Mouse (Mus musculus): ENCODE data around the gene Nkpd1.
"Not testable (repeated sequence)": the region's sequence is repeated elsewhere in the genome, so short reads cannot be mapped to it uniquely, and the experiment has no call there.

The Nkpd1 gene

DNA sequence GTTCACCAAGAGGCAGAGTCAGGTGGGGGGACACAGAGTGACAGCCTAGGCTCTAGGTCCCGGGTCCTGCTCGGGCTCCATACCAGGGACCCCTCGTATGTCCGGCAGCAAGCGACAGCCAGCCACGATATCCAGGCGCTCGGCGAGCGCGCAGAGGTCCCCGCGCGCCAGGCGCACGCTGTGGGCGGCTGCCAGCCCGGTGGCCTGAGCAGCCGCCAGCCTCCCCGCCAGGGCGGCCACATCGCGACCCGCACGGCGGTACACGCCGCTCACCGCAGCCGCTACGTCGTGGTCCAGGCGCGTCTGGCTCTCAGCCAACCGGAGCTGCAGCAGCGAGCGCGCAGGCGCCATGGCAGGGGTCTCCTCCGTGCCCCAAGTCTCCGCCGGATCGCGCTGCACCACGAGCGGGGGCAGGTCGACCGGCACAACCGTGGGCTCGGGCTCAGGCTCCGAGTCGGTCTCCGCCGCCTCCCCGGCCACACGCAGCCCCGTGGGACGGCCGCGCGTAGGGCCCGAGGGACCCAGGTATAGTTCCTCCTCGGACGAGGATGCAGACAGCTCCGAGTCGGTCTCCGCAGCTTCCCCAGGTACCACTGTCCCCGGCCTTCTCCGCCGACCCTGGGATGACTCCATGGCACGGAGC, 10.5 kb upstream of the Nkpd1 start:
- no peak for DNase-seq

DNA sequence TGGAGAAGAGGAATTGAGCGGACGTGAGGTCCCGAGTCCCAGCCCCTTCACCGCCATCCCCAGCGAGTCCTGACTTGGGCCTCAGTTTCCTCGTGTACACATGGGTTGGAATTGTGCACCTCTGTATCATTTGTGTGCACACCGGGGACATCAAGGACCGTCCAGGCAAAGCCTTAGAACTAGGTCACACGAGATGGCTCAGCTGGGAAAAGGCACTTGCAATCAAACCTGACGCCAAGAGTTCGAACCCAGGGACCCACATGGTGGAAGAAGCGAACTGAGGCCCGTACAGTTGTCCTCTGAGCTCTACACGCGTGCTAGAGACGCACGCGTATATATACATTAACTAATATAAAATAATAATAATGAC, 10.0 kb upstream of the Nkpd1 start:
- DNase-seq = no peak

DNA sequence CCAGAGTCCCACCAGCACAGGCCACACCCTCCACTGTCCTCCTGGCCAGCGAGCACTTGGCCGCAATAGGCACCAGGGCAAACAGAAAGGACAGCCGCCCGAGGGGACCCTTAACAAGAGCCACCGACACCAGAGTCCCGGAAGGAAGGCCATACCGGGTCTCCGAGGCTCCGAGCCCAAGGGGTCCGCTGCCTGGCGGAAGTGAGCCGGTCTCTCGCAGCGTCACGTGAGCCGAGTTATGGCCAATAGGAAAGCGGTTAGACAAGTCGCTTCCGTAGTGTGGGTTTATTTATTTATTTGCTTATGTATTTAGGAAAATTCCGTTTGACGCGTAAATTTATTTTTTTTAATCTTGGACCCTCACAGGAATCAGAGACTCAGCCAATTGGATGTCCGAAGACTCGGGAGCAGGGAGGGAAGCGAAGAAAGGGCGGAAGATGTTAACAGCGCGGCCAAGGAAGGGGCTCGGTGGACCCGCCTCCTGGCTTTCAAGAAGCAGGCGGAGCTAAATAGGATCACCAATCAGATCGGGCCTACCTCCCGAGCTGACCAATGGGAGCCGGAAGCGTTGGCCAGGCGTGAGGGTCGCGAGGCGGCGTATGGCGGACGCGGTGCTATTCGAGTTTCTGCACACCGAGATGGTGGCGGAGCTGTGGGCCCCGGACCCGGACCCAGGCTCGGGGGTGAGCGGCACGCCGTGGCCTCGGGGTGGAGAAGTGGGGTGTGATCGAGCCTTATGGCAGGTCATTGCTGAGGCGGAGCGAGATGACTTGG, 9.3 kb upstream of the Nkpd1 start, which contains the start of the genes Bloc1s3 and Trappc6a:
Gene Bloc1s3 (minus strand): TSS at position 218 of the 774 bp plus-strand sequence.
Gene Trappc6a (plus strand): TSS at position 246 of the 774 bp plus-strand sequence.
- peak; percentile 95 for DNase-seq

DNA sequence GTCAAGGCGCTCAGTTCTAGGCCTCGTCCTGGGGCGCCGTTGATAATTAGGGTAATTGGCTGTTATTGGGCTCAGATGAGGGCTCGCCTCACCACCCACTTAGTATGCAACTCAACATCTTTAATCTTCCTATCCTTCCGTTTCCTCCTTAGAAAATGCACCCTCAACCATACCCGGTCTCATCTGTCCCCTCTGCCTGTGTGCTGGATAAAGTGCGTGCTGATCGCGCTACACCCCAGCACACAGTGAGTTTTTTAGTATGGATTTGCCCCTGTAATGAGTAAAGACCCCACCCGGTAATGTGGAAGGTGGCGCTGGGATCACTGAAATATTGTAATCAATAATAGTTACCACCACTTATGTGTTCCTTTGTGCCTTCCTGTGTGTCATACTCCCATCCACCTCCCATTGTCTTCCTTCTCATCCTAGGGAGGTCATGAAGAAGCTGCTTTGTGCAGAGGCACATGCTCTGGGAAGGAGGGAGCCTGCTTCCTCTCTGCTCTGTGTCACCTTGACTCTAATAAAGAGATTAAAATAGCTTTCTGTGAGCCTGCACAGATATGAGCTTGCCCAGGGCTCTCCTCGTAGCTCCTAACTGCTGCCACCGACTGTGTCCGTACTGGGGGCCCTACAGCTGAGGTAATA, 8.6 kb upstream of the Nkpd1 start:
- no peak for DNase-seq

DNA sequence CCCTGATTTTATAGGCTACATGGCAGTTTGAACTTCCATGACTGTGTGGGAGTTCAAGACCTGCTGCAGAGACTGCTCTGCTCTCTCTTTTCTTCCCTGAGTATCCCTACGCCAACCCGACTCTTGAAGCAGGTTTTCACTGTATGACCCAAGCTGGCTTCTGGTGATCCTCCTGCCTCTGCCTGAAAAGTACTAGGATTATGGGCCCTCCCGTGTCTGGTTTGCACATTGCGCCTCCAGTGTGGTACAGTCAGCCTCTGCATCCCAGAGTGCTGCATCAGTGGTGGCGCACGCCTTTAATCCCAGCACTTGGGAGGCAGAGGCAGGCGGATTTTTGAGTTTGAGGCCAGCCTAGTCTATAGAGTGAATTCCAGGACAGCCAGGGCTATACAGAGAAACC, 7.9 kb upstream of the Nkpd1 start:
- DNase-seq = no peak

DNA sequence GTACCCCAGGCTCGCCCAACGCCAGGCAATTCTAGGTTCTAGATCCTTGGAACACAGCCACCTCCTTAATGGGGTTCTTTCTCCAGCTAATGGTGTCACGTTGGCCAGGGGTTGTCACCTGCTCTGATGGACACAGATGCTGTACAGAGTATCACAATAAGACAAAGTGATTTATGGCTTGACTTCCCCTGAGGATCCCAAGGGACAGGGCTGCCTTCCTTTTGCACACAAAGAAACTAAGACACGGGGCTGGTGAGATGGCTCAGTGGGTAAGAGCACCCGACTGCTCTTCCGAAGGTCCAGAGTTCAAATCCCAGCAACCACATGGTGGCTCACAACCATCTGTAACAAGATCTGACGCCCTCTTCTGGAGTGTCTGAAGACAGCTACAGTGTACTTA, 5.7 kb upstream of the Nkpd1 start:
- not testable (repeated sequence) for DNase-seq

DNA sequence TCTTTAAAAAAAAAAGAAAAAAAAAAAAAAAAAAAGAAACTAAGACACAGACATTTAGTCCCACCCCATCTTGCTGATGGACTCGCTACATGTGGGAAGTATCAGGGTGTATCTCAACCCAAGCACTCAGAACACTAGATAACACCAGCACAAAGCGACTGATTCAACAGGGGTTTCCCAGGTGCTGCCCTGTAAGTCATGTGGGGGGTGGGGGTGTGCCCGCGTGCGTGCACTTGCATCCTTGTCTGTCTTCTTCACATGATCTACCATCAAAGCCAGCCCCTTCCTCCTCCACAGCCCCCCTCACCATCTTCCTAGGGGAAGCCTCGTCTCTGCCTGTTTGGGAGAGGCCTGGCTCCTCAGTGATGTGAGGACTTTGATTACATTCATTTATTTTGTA, 5.3 kb upstream of the Nkpd1 start:
- no peak for DNase-seq

DNA sequence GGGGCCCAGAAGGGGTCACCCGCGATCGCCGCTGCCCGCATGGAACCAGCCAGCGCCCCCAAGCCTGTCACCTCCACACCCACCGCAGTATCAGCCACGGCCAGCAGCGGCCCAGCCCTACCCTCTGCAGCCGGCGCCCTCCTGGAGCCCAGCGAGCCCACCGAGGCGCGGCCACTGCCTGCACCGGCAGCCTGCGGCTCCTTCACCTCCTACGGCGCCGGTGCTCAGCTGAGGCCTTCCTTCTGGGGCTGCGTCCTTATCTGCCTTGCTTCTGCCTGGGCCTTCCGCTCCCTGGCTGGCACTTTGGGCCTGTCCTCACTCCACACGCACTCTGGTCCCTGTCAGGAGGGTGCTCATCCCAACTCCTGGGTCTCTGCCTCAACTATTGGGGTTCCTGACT, 2.4 kb downstream of the Nkpd1 start:
- no peak for DNase-seq

DNA sequence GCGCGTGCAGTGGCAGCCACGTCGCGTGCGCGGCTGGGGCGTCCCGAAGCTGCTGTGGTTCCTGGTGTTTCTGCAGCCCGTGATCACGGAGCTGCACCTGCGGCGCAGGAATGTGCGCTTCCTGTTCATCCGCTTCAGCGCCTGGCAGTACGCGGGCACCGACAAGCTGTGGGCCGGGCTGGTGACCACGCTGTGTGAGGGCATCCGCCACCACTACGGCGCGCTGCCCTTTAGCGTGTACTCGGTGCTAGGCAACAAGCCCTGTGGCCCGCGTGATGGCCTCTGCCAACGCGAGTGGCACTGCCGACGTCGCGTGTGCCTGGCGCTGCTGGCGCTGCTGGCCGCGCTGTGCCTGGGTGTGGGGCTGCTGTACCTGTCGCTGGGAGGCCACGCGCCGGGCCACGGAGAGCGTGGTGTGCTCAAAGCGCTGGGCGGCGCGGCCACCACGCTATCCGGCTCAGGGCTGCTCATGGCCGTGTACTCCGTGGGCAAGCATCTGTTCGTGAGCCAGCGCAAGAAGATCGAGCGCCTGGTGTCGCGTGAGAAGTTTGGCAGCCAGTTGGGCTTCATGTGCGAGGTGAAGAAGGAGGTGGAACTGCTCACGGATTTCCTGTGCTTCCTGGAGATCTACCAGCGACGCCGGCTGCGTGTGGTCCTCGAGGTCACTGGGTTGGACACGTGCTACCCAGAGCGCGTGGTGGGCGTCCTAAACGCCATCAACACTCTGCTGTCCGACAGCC, 5.5 kb downstream of the Nkpd1 start:
- no peak for DNase-seq

DNA sequence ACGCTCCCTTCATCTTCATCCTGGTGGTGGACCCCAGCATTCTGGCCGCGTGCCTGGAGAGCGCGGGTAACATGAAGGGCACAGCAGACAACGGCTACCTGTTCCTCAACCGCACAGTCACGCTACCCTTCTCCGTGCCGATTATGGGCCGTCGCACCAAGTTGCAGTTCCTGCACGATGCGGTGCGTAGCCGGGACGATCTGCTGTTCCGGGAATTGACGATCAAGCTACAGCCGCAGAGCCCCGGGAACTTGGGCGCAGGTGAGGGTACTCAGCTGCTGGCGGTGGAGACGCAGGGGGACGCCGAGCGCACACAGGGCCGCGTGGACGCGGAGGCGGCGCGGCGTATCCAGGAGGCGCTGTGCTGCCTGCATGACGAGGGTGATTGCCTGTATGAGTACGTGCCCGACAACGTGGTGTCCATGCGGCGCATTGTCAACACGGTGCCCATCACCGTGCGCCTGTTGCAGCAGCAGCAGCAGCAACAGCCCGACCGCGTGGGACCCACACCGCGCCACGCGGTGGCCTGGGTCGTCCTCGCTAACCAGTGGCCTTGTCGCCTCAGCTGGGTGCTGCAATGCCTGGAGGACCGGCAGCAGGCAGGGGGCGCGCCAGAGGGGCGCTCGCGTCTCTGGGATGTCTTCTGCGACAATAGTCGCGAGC, 6.2 kb downstream of the Nkpd1 start:
- DNase-seq = peak; percentile 61

GRCm38 (mm10) chr7:19524420-19525104, 6.9 kb downstream of the Nkpd1 start:
- no peak for DNase-seq

DNA sequence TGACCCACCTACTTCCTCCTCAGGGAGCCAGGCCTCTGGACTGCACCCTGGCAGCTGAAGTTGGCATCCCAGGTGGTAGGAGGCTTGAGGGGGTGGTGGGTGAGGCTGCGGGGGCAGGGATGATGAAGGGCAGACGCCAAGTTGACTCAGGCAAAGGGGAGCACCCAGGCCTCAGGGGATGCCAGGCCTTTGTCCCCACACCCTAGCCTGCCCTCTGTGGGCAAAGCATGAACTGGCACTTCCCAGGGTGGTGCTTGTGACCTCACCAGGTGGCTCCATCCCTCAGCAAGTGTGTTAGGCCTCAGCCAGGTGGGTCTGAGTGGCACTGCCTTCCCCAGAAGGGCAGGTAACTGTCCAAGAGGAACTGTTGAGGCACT, 7.5 kb downstream of the Nkpd1 start:
- DNase-seq = no peak

- no peak for DNase-seq
Observed at GRCm38 (mm10) chr7:19531077-19531476, 13.4 kb downstream of the Nkpd1 start.

DNA sequence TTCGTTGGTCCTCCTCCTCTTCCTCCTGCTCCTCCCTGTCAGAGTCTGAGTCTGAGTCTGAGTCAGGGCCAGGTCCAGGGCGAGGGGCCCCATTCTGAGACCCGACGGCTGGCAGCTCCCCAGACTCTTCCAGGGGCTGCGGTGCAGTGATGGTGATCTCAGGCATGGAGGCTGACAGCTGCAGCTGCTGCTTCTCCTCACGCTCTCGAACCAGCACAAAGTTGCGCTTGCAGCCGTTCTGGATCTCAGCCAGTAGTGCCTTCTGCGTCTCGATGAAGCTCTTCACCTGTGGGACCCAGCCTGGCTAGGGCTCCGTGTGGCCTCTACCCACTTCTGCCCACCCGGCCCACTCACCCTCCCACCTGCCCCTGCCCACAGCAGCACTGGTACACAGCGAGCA, 14.6 kb downstream of the Nkpd1 start:
- no peak for DNase-seq

GRCm38 (mm10) chr7:19534676-19535075, 17.0 kb downstream of the Nkpd1 start:
- no peak for DNase-seq

DNA sequence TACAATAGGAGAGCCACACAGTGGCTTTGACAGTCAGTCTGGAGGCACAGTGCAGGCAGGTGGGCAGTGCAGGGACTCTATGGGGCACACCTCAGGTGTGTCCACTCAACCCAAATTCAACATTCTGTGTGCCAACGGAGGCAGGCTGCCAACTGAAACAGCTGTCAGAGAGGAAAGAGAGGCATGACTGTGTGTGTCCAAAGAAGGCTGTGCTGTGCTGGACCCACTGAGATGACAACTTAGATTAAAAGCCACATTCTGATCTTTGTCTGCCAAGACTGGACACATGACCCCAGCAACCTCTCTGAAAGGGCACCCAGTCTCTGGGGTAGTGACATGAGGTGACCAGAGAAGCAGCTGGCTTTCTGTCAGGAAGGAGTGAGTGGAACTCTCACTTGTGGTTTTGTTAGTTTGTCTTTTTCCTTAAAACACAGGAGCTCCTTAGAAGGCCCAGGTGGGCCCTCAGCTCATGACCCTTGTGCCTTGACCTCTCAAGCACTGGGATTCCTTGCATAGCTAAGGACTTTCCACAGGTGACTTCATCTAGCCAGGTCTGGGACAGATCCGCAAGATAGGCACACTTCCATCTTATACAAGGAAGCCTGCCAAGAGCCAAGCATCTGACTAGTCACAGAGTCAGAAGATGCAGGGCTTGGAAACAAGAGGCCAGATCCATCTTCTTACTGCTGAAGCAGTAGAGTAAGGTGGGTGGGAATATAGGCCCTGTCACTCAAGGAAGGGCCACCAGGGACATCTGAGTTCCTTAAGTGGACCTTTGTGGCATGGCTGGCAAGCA, 23.3 kb downstream of the Nkpd1 start:
- DNase-seq = no peak

DNA sequence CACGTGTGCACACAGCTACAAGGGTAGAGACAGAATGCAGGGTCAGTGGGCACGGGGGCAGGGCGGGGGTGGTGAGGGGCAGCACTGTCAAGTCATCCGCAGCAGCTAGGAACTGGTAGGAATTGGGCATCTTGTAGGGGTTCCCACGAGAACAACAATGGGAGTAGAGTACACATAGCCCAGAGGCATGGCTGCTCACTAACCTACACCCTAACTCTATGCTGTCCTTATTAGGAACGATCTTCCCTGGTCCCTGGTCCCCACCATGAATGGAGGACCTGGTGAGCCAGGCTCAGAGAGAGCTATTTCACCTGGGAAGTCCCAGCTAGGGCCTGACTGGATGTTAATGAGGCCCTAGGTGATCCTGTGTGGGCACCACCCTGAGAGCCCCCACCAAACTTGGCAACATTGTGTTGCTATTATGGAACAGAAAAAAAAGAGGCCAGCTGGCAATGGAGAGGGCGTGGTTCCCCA, 24.1 kb downstream of the Nkpd1 start:
- no peak for DNase-seq

GRCm38 (mm10) chr7:19542155-19542691, 24.6 kb downstream of the Nkpd1 start:
- no peak for DNase-seq

GRCm38 (mm10) chr7:19543584-19543983, 25.9 kb downstream of the Nkpd1 start:
- DNase-seq = no peak

DNA sequence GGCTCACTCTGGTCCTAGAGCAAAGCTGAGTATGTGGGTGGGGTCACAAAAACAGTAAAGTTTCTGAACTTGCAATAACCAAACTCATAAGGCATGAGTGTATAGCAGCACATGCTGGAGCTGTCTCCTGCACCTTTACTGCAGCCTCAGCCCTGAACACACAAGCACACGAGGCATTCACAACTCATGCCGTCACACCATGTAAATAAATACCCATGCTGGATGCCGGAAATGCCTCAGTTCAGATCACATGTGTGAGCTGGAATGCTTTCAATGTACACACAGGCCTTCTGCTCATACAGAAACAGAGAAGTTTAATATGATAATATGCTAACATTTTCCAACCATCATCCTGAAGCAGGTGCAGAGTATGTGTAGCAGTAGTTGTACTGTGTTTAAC, 28.4 kb downstream of the Nkpd1 start:
- DNase-seq = no peak

Data from right cerebral cortex, adult 18-20 months (tissue).